Mouse (Mus musculus) right cerebral cortex, adult 2 months (tissue): Measurements from ENCODE around the gene Cxcl9.

Experiments used
- DNase-seq, 2 experiments: peaks; one replicate each; pipeline ENCODE4 v3.0.0; 2021 to 2022; ENCODE audit warnings: low spot score in 2 of 2

The Cxcl9 gene

GRCm38 (mm10) chr5:92340606-92341005, 12.7 kb upstream of the Cxcl9 start:
- DNase-seq = no peak

- no peak for DNase-seq
Observed at GRCm38 (mm10) chr5:92336743-92337142, 8.9 kb upstream of the Cxcl9 start.

GRCm38 (mm10) chr5:92332359-92332840, 4.5 kb upstream of the Cxcl9 start:
- DNase-seq = peak; percentile 4 to 21

- no peak for DNase-seq
Observed at GRCm38 (mm10) chr5:92331635-92332338, 3.9 kb upstream of the Cxcl9 start, which contains the start of gene Art3. Gene Art3 (plus strand): TSS chr5:92331827.

GRCm38 (mm10) chr5:92331122-92331521, 3.2 kb upstream of the Cxcl9 start:
- DNase-seq = no peak

GRCm38 (mm10) chr5:92327367-92327766, 512 bp downstream of the Cxcl9 start:
- no peak for DNase-seq

- no peak for DNase-seq
Observed at GRCm38 (mm10) chr5:92323264-92323663, 4.6 kb downstream of the Cxcl9 start.

GRCm38 (mm10) chr5:92322612-92323011, 5.3 kb downstream of the Cxcl9 start:
- DNase-seq = no peak

- DNase-seq = no peak
Observed at GRCm38 (mm10) chr5:92321631-92322400, 6.1 kb downstream of the Cxcl9 start.

- no peak for DNase-seq
Observed at GRCm38 (mm10) chr5:92318596-92318995, 9.3 kb downstream of the Cxcl9 start.

- no peak for DNase-seq
Observed at GRCm38 (mm10) chr5:92318119-92318518, 9.8 kb downstream of the Cxcl9 start.

- no peak for DNase-seq
Observed at GRCm38 (mm10) chr5:92313776-92314175, 14.1 kb downstream of the Cxcl9 start.

GRCm38 (mm10) chr5:92312046-92312715, 15.7 kb downstream of the Cxcl9 start:
- DNase-seq = peak; percentile 93 to 97

- DNase-seq = peak; percentile 97 to 98
Observed at GRCm38 (mm10) chr5:92309681-92310511, 18.0 kb downstream of the Cxcl9 start, which contains the start of gene Sdad1. Gene Sdad1 (minus strand): TSS chr5:92310479.

GRCm38 (mm10) chr5:92304291-92304690, 23.6 kb downstream of the Cxcl9 start:
- DNase-seq = no peak

GRCm38 (mm10) chr5:92302149-92302840, 25.6 kb downstream of the Cxcl9 start:
- no peak for DNase-seq

- DNase-seq = no peak
Observed at GRCm38 (mm10) chr5:92294525-92294924, 33.4 kb downstream of the Cxcl9 start.

- no peak for DNase-seq
Observed at GRCm38 (mm10) chr5:92291652-92292414, 36.0 kb downstream of the Cxcl9 start.

- no peak for DNase-seq
Observed at GRCm38 (mm10) chr5:92287840-92288239, 40.0 kb downstream of the Cxcl9 start.

GRCm38 (mm10) chr5:92283107-92283506, 44.8 kb downstream of the Cxcl9 start:
- DNase-seq = no peak
